Mouse (Mus musculus): ENCODE measurements at regions not wholly inside any gene's neighbourhood (a gene's known extent, or its start where the extent isn't known, plus 50 kb on each side); places are given as distances from the start of the nearest gene placed in this dataset.

DNA sequence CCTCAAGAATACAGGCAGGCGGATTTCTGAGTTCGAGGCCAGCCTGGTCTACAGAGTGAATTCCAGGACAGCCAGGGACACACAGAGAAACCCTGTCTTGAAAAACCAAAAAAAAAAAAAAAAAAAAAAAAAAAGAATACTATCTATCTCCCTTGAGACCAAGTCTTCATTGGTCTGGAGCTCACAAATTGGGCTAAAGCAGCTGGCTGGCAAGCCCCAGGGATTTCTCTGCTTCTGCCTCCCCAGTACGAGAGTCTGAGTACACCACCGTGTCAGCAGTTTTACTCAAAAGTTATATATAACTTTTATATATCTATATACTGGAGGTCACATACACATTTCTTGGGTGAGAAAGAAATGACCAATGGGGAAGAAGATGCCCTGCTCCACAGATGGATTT lies 229.2 kb downstream of the Zfp36l1 start:
- no peak for DNase-seq (ENCODE audit: low spot score)

DNA sequence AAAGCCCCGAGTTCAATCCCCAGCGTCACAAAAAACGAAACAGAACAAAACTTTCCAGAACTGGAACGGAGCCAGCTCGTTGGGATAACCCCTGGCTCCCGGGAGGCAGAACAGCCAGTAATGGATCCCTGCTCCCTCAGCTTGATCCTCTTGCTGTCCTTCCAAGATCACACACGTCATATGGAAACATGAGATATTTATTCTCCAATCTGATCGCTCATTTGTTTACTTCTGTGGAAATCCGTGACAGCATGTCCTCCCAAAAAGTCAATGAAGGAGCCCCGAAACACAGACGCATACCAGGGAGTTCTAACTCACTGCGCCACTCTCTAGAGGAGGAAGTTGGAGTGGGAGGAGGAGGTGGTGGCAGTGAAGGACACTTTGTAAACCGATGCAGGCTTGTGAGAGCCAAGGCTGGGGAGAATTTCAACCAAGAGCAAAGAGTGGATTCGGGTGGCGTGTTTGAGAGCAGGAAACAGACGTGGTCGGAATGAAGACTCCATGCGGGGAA lies 232.0 kb downstream of the Zfp36l1 start:
- no peak for DNase-seq (ENCODE audit: low spot score)

DNA sequence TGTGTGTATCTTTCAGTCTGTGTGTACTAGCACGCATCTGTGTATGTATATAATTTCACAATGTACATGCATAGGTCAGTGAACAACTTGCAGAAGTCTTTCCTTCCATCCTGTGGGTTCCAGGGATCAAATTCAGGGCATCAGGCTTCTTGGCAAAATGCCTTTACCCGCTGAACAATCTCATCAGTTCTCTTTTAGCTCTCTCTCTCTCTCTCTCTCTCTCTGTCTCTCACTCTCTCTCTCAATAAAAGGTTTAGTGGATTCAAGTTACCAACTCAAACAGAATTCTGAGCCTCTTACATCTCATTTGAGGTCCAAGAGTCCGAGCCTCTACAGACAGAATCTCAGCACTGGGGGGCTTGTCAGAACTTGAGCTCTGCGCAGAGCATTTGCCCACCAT lies 232.5 kb downstream of the Zfp36l1 start:
- DNase-seq (ENCODE audit: low spot score): peak; percentile 51

DNA sequence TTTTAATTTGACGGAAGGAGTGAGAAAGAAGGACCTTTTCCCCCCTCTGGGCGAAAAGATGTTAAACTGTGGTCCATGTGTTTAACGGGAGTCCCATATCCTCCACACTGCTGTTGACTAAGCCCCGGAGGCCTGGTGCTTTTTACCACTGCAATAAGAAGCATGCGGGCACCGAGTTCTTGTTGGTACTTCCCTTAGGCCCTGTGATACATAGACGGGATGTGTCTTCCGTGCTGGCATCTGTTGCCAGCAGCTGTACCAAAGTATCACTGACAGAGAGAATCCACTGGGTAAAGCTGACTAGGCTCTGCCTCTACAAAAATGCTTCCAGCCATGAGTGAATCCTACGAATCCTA lies 232.9 kb downstream of the Zfp36l1 start:
- no peak for DNase-seq (ENCODE audit: low spot score)

DNA sequence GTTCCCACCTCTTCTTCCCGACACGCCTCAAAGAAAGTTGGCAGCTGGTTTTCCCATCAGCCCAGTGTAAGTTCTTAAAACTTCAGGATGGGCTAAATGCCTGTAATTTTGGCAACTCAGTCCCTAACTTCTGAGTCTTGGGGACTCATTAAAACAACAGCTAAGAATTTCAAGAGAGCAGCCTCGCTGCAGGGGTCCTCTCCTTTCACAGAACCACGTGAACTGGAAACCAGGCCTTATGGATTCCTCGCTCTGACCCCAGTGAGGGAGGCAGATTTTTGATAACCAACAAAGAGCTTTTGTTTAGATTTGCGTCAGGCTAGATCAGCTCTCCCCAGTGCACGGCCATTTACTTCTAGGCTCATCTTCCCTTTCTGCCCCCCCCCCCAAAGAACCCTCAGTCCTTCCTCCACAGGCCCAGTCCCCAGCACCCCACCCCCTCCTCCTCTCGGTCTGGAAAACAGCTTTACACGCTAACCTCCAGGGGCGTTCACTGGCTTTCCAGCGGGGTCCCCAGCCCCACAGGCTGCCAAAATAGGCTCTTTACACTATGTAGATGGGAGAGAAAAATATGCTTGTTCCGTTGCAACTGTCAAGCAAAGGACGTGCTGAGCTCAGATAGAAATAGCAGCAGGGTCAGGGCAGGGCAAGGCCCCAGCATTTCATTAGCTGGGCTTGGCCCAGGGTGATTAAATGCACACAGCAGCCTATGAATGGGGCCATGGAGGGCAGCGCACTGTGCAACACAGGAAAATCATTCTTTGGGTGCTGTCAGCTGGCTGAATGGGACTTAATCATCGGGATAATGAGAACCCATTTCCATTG lies 233.5 kb downstream of the Zfp36l1 start:
- DNase-seq (ENCODE audit: low spot score): peak; percentile 93

DNA sequence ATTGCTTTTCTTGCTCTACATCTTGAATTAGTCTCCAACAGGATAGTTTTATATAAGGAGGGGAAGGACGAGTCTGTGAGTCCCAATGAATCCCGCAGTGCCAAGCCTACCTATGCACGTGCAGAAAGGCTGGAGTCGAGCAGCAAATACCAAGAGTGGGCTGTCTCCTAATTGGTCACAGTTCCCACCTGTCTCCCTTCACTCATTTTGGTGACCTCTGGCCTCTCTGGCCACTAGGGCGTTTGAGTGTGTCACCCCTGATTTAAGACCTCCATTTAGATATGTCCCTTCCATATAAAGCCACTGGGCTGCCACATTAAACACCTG lies 234.1 kb downstream of the Zfp36l1 start:
- no peak for DNase-seq (ENCODE audit: low spot score)

DNA sequence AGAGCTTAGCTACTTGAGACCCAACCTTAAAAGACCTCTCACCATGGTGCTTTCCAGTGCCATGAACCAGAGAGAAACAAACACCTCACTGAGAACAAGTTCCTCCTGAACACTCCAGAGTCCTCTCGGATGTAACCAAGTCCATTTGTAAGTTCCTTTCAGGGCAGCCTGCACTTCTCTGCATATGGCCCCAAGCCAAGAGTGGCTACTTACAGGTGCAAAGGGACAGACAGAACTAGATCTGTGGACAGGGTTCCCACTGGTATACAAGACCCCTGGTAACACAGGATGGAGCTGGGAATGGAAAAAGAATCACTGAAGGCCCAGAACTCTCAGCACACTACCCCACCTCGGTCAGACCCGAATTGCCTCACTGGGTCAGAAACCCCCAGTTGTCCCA lies 234.7 kb downstream of the Zfp36l1 start:
- DNase-seq (ENCODE audit: low spot score): no peak

DNA sequence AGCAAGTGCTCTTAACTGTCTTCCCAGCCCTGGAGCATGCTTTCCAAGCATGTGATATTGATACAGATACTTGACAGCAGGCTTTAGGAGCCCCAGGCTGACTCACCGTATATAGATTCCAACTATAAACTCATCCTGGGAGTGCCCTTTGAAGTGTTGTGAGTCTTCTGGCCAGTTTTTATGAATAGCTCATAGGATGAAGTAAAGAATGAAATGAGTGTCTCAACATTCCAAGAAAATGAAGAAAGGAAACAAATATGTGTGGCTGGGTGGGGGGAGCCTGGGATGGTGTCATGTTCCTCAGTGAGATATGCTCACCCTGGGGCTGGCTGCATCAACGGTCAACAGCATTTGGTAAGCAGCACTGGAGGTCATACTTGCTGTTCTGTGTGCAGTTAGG lies 238.5 kb downstream of the Zfp36l1 start:
- DNase-seq (ENCODE audit: low spot score): no peak

DNA sequence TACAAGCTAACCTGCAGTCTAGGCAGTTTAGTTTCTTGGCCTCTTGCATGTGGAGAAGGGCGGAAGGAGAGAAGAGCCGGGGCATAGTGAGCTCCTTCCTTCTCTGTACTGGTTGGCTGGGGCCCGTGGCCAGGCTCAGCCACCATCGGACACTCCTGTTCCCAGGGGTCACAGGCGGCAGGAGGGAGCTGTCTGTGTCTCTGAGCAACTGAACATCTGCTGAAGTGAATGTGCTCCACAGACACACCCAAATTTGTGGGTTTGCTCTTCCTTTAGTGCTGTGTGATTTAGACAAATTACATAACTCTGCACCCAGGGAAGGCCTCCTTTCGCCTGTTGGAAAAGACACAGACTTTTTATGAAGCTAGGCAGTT lies 247.6 kb downstream of the Zfp36l1 start:
- DNase-seq (ENCODE audit: low spot score): no peak

DNA sequence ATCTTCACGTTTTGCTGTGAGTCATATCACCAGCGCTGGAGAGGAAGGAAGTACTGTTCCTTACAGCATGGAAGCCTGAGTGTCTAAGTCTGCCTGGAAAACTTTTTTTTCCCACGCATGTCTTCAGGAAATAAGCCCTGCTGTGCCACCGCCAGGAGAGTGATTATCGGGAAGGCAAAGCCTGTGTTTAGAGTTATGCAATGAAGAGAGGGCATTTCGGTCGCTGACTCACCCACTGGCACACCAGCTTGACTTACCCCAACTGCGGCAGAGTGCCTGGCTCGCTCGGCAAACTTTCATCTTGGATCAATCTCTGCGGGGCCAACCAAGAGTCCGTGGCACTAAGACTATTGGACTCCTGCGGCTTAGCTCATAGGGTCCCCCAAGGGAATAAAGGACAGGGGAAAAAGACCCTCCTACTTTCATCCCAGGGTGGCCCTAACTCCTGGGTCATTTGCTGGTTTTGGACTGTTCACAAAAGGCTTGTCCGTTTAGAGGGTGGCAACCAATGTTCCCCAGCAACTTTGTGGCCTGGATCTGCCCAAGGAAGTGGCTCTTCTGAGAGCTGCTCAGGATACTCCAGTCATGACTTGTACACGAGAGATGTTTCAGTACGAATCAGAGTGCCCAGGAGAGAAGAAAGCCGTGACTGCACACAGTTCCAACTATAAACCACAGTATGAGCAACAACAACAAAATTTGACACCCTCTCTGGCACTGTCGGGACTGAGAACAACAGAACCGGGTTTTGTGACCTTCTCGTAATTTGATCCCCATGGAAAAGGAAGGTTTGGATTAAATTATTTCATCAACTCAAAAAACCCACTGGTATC lies 248.3 kb downstream of the Zfp36l1 start:
- DNase-seq (ENCODE audit: low spot score): no peak
